Mouse (Mus musculus) heart, adult 2 months (tissue): ENCODE data around the gene Vps13c.

Experiments used
- CTCF ChIP-seq: fragments of 200-600 bp; IDR thresholded peaks from 2 replicates; pipeline ENCODE4 v1.8.1; 2022; ENCODE audit warnings: antibody characterized with exemption, mild to moderate bottlenecking, moderate library complexity
- POLR2A ChIP-seq: fragments of 200-500 bp; IDR thresholded peaks from 2 replicates; pipeline ENCODE4 v1.6.1; 2011; ENCODE audit warnings: mild to moderate bottlenecking, low read depth, low read length, control low read depth; ENCODE audit not compliant: insufficient read depth

- TF ChIP-seq CTCF (no peak), POLR2A (no peak)
These were observed 2.9 kb upstream of the Vps13c start for GRCm38 (mm10) chr9:67837311-67837710.
